Mouse (Mus musculus): ENCODE data around the gene Tm7sf2. TPM values are rescaled to one million over a fixed set of nuclear protein-coding genes. Genes with fewer than 3 reads are reported as not detected.

Tm7sf2 gene
- polyA plus RNA-seq, 1 experiment from 2014 or later = 13.4 TPM

DNA sequence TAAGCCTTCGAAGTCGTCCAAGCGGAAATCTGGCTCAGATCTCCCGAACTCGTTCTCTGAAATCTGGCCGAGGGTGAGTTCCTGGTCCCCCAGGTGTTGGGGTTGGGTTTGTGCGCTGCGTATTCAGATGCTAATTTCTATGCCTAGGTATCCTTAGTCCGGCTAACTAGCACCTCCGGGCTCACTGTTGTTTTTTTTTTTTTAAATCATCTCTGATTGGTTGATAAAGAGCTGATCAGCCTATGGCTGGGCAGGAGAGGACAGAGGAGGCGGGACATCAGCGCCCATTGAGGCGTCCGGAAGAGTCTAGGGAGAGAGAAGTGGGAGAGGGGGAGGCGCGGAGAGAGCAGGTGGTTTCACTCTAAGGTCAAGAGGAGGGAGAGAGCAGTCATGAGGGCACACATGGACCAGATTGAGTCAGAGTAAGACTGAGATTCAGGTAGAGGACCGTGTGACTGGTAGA, 17.3 kb upstream of the Tm7sf2 start:
- peak overlapping the region; percentile 95 for H3K4me2 ChIP-seq (replicated peaks; ENCODE audit: low read depth)
- no peaks in the 10 kb centered on the region for H3K27me3 ChIP-seq (replicated peaks; ENCODE audit: control insufficient read depth, insufficient read depth, low read length)
- H3K4me3 ChIP-seq (ENCODE audit: low read depth, low read length) = peak overlapping the region; percentile 77
- H3K9ac ChIP-seq (ENCODE audit: low read depth, low read length) = peak overlapping the region; percentile 64
- TF ChIP-seq CTCF (IDR thresholded peaks at IDR 0.05; ENCODE audit: low read depth) = no peak
- peaks cover 33% of the 10 kb centered on the region for H3K36me3 ChIP-seq (ENCODE audit: control insufficient read depth, insufficient read depth)
- 0% methylated on average over 17 of the region's 17 CpGs for WGBS
- no peaks in the 10 kb centered on the region; the same call in 1 of the 2 replicates for H3K4me1 ChIP-seq (replicated peaks; ENCODE audit: control insufficient read depth, insufficient read depth, low read length)
- H3K27ac ChIP-seq (ENCODE audit: low read depth, low read length) = peak overlapping the region; percentile 29
- peak; percentile 71 for ATAC-seq
- no peaks in the 10 kb centered on the region for H3K9me3 ChIP-seq (ENCODE audit: control insufficient read depth)

DNA sequence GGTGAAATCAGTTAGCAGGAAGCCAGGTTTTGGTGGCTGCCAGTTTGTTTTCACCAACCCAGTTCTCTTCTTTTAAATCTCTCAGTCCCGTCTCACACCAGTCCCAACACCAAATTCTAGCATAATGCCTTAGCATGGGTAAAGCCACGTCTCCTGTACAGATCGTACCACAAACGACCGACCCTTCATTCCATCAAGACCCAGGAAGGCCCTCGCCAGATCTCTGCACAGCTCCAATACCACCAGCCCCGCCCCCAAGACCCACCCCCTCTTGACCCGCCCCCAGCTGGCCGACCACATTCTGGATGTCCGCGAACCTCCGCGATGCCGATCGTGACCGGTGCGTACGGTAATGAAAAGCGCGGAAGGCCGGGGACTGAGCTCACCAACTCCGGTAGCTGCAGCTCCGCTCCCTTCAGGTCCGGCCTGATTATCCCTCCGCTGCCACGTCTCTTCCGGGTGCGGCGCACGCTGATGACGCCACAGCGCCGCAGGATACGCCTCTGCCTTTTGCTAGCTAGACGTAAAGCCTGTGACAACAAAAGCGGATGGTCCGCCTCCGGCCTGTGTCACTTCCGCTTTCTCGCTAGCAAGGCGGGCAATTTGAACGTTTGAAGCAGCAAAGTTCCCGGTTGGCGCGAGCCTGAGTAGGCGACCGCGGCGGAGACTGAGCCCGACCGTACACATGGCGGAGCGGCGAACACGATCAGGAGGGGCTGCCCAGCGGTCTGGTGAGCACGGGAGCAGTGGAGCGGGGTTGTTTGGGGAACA, 16.5 kb upstream of the Tm7sf2 start, which contains the start of the genes Zfpl1 and Cdca5:
Gene Zfpl1 (minus strand): TSS at position 479 of the 771 bp plus-strand sequence.
Gene Cdca5 (plus strand): TSS at position 506 of the 771 bp plus-strand sequence.
- no peak for TF ChIP-seq CTCF (IDR thresholded peaks at IDR 0.05; ENCODE audit: low read depth)
- peak within 1 kb of the TSS; percentile 77 for H3K4me3 ChIP-seq (ENCODE audit: low read depth, low read length)
- WGBS = under 1% methylated on average over 58 of the region's 58 CpGs
- peak within 1 kb of the TSS; percentile 95 for H3K4me2 ChIP-seq (replicated peaks; ENCODE audit: low read depth)
- peaks cover 40% of the 10 kb centered on the region for H3K36me3 ChIP-seq (ENCODE audit: control insufficient read depth, insufficient read depth)
- H3K27ac ChIP-seq (ENCODE audit: low read depth, low read length) = peak within 1 kb of the TSS; percentile 68
- no peaks in the 10 kb centered on the region for H3K9me3 ChIP-seq (ENCODE audit: control insufficient read depth)
- peak; percentile 88 for ATAC-seq
- no peaks in the 10 kb centered on the region for H3K27me3 ChIP-seq (replicated peaks; ENCODE audit: control insufficient read depth, insufficient read depth, low read length)
- no peaks in the 10 kb centered on the region; the same call in 1 of the 2 replicates for H3K4me1 ChIP-seq (replicated peaks; ENCODE audit: control insufficient read depth, insufficient read depth, low read length)
- H3K9ac ChIP-seq (ENCODE audit: low read depth, low read length) = peak within 1 kb of the TSS; percentile 84

DNA sequence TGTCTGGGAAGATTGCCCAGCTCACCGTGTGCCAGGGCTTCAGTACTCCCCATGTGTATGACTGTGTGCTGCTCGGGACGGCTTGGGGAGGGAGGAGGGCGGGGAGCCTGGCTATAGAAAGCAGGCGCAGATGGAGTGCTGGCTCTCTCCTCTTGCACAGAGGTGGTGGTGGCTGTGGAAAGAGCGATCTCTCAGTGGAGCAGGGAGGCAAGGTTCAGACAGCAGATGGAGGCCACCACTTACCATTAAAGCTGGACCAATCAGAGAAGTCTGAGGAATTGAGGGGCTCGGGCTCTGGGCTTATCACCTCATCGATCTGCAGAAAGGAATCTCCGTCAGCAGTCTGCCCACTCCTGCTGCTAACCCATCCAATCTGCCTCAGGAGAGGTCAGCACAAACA, 14.0 kb upstream of the Tm7sf2 start, which contains the start of gene Gm28374:
Gene Gm28374 (minus strand): TSS at position 101 of the 400 bp plus-strand sequence.
- Histone ChIP-seq H3K9me3 (ENCODE audit: control insufficient read depth) (no peaks in the 10 kb centered on the region), H3K27me3 (replicated peaks; ENCODE audit: control insufficient read depth, insufficient read depth, low read length) (no peaks in the 10 kb centered on the region), H3K27ac (ENCODE audit: low read depth, low read length) (no peak within 1 kb of the TSS), H3K4me1 (replicated peaks; ENCODE audit: control insufficient read depth, insufficient read depth, low read length) (no peaks in the 10 kb centered on the region; the same call in 1 of the 2 replicates), H3K9ac (ENCODE audit: low read depth, low read length) (no peak within 1 kb of the TSS), H3K36me3 (ENCODE audit: control insufficient read depth, insufficient read depth) (peaks cover 30% of the 10 kb centered on the region), H3K4me2 (replicated peaks; ENCODE audit: low read depth) (no peak within 1 kb of the TSS), H3K4me3 (ENCODE audit: low read depth, low read length) (no peak within 1 kb of the TSS)
- WGBS = 89% methylated on average over 9 of the region's 9 CpGs
- no peak for ATAC-seq
- TF ChIP-seq CTCF (IDR thresholded peaks at IDR 0.05; ENCODE audit: low read depth) = no peak

DNA sequence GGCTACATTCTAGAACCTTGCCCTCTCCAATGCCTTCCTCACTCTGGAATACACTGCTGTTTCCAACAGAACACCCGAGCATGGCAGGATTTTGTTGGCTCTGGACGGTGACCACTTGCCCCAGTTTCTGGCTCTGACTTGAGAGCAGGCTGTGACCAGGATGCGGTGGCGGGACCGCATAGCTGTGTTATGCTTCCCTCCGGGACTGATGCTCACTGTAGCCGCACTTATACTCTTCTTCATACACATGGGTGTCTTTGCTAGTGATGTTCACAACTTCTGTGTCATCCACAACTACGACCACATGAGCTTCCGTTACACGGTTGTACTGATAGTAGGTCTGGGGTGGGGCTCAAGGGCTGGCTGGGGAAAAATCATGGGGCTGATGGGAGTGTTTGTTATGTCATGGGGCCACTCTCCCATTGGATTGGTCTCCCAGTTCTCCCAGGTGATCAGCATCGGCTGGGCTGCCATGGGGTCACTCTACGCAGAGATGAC, 11.9 kb upstream of the Tm7sf2 start, which contains the start of gene Tmem262:
Gene Tmem262 (plus strand): TSS at position 51 of the 498 bp plus-strand sequence.
- Histone ChIP-seq H3K9me3 (ENCODE audit: control insufficient read depth) (no peaks in the 10 kb centered on the region), H3K36me3 (ENCODE audit: control insufficient read depth, insufficient read depth) (peaks cover 27% of the 10 kb centered on the region), H3K4me1 (replicated peaks; ENCODE audit: control insufficient read depth, insufficient read depth, low read length) (peaks cover 5% of the 10 kb centered on the region; the same call in 1 of the 2 replicates), H3K4me3 (ENCODE audit: low read depth, low read length) (no peak within 1 kb of the TSS), H3K9ac (ENCODE audit: low read depth, low read length) (no peak within 1 kb of the TSS), H3K27ac (ENCODE audit: low read depth, low read length) (no peak within 1 kb of the TSS), H3K4me2 (replicated peaks; ENCODE audit: low read depth) (no peak within 1 kb of the TSS), H3K27me3 (replicated peaks; ENCODE audit: control insufficient read depth, insufficient read depth, low read length) (no peaks in the 10 kb centered on the region)
- TF ChIP-seq CTCF (IDR thresholded peaks at IDR 0.05; ENCODE audit: low read depth) = no peak
- 87% methylated on average over 12 of the region's 12 CpGs for WGBS
- no peak for ATAC-seq

DNA sequence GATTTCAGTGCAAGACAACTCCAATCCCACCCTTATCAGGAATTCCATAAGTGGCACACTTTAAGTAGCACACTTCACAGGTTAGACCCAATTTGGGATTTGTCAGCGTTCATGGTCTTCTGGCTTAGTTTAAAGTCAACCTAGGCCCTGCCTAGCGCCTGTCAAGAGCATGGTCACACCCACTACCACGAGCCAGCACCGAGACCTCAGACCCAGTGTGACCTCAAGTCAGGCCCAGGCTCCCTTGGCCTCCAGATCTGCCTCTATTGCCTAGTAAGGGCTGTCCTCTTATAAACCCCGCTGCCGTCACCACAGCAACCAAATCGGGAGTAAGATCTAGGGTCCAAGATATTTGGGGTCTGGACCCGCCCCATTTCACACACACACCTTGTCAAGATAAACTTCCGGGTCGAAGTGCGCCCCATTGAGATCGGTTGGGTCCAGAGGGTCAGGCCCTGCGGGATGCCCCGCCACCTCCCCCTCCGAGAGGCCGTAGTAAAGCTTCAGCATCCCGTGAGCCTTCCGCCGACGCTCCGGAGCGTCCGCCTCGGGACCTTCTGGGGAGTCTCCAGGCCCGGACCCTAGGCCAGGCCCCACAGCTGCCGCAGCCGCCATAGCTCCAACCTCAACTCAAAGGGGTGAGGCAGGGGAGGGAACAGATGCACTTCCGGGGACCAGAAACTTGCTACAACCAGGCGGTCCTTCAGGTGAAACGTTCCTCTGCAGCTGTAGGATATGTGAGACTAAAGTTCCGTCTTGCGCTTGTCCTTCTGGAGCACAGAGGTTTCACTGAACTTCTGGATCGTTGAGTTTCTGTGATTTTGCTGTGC, 8.6 kb upstream of the Tm7sf2 start, which contains the start of gene Vps51:
Gene Vps51 (minus strand): TSS at position 668 of the 830 bp plus-strand sequence.
- under 1% methylated on average over 33 of the region's 33 CpGs for WGBS
- Histone ChIP-seq H3K4me3 (ENCODE audit: low read depth, low read length) (peak within 1 kb of the TSS; percentile 86), H3K4me2 (replicated peaks; ENCODE audit: low read depth) (peak within 1 kb of the TSS; percentile 87), H3K9ac (ENCODE audit: low read depth, low read length) (peak within 1 kb of the TSS; percentile 78), H3K27me3 (replicated peaks; ENCODE audit: control insufficient read depth, insufficient read depth, low read length) (no peaks in the 10 kb centered on the region), H3K9me3 (ENCODE audit: control insufficient read depth) (no peaks in the 10 kb centered on the region), H3K27ac (ENCODE audit: low read depth, low read length) (peak within 1 kb of the TSS; percentile 84), H3K4me1 (replicated peaks; ENCODE audit: control insufficient read depth, insufficient read depth, low read length) (0 out of 2 replicates have a peak, but pooled peaks cover 5% of the 10 kb centered on the region), H3K36me3 (ENCODE audit: control insufficient read depth, insufficient read depth) (peaks cover 26% of the 10 kb centered on the region)
- TF ChIP-seq CTCF (IDR thresholded peaks at IDR 0.05; ENCODE audit: low read depth) = no peak
- peak; percentile 86 for ATAC-seq

Measured in intestine, postnatal 0 days (tissue).